Mouse (Mus musculus): ENCODE measurements around the gene Ocln. TPM values are rescaled to one million over a fixed set of nuclear protein-coding genes. Genes with fewer than 3 reads are reported as not detected.

Ocln gene
- polyA plus RNA-seq, 1 experiment: 23.3 TPM

DNA sequence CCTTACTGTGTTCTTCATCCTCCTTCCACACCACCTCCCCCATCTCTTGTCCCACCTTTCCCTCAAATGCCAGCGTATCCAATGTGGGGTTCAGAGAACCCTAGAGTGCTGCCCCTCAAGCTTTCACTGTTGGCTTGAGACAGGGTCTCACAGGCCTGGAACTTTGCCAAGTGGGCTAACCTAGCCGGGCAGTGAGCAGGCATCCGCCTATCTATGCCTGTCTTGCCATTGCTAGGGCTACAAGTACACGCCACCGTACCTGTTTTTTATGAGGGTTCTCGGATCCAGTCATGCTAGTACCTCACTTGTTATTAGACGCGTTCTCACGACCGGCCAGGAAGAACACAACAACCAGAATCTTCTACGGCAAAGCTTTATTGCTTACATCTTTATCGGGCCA, 36.1 kb upstream of the Ocln start:
- WGBS: 71% methylated on average over 12 of the region's 12 CpGs
- TF ChIP-seq POLR2A (IDR thresholded peaks at IDR 0.05; ENCODE audit: low read depth, low read length) (no peak), CTCF (IDR thresholded peaks at IDR 0.05; ENCODE audit: extremely low read depth, insufficient read length, insufficient replicate concordance, low read depth, low read length) (no peak)
- Histone ChIP-seq H3K27ac (ENCODE audit: insufficient read depth, low read depth, low read length) (no peak overlapping the region), H3K27me3 (ENCODE audit: control insufficient read depth, insufficient read depth, low read length) (no peaks in the 10 kb centered on the region), H3K4me1 (ENCODE audit: control insufficient read depth, insufficient read depth, insufficient read length, low read length) (no peaks in the 10 kb centered on the region), H3K4me3 (ENCODE audit: low read depth, low read length) (peak overlapping the region; percentile 45), H3K36me3 (ENCODE audit: control insufficient read depth, insufficient read depth, low read length) (peaks cover 2% of the 10 kb centered on the region; the same call in 1 of the 2 replicates)

DNA sequence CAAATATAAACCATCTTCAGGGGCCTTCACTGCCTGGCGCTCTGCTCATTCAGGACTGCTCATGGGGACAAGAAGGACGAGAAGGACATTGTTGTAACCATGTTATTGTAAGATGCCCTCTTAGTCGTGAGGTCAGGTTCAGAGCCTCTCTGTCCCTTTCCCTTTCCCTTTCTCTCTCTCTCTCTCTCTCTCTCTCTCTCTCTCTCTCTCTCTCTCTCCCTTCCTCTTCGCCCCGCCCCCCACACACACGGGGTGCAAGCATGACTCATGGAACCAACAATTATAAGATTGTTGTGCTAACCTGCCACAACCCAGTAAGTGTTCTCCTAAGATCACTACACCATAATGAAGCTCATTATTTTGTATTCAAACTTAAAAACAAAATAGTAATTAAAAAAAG, 29.6 kb upstream of the Ocln start:
- no peaks in the 10 kb centered on the region for H3K36me3 ChIP-seq (ENCODE audit: control insufficient read depth, insufficient read depth, low read length)
- no peak overlapping the region for H3K4me3 ChIP-seq (ENCODE audit: low read depth, low read length)
- WGBS: 29% methylated on average over 6 of the region's 6 CpGs
- H3K27me3 ChIP-seq (ENCODE audit: control insufficient read depth, insufficient read depth, low read length): no peaks in the 10 kb centered on the region
- TF ChIP-seq POLR2A (IDR thresholded peaks at IDR 0.05; ENCODE audit: low read depth, low read length): no peak
- TF ChIP-seq CTCF (IDR thresholded peaks at IDR 0.05; ENCODE audit: extremely low read depth, insufficient read length, insufficient replicate concordance, low read depth, low read length): no peak
- H3K27ac ChIP-seq (ENCODE audit: insufficient read depth, low read depth, low read length): no peak overlapping the region
- H3K4me1 ChIP-seq (ENCODE audit: control insufficient read depth, insufficient read depth, insufficient read length, low read length): peaks cover 4% of the 10 kb centered on the region; the same call in 1 of the 2 replicates

DNA sequence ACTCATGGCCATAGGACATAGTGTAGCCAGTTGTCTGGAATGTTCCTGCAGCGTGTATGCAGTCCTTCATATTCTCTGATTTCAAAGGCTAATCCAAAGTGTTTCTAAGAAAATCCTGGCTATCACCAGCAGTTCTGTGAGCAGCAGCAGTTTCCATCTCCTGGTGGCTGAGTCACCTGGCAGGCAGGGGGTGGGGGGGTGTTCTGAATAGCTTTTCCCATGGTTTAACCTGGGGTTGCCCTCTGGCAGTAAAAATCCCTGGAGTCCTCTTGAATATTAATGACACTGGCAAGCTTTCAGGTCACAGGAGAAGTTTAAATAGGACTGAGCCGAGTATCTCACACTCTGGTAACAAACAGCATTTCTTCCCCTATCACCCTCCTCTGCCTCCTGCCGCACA, 29.2 kb upstream of the Ocln start:
- Histone ChIP-seq H3K27me3 (ENCODE audit: control insufficient read depth, insufficient read depth, low read length) (no peaks in the 10 kb centered on the region), H3K27ac (ENCODE audit: insufficient read depth, low read depth, low read length) (no peak overlapping the region), H3K4me3 (ENCODE audit: low read depth, low read length) (no peak overlapping the region), H3K4me1 (ENCODE audit: control insufficient read depth, insufficient read depth, insufficient read length, low read length) (peaks cover 4% of the 10 kb centered on the region; the same call in 1 of the 2 replicates), H3K36me3 (ENCODE audit: control insufficient read depth, insufficient read depth, low read length) (no peaks in the 10 kb centered on the region)
- 27% methylated on average over 3 of the region's 3 CpGs for WGBS
- no peak for TF ChIP-seq POLR2A (IDR thresholded peaks at IDR 0.05; ENCODE audit: low read depth, low read length)
- TF ChIP-seq CTCF (IDR thresholded peaks at IDR 0.05; ENCODE audit: extremely low read depth, insufficient read length, insufficient replicate concordance, low read depth, low read length): no peak

DNA sequence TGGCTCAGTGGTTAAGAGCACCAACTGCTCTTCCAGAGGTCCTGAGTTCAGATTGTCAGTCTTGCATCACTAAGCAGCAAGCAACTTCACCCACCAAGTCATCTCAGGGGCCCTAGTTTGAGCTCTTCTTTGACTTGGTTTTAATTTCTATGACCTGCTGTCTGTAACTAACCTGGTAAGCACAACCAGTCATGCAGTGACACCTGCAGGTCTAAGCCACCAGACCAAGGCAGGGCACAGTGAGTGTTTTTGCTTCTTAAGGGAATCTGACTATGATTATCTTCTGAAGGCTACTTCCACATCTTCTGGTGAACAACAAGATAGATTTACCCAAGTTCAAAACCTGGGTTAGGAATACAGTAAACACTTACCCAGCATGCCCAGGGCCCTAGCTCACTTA, 27.4 kb upstream of the Ocln start:
- peaks cover 16% of the 10 kb centered on the region for H3K4me1 ChIP-seq (ENCODE audit: control insufficient read depth, insufficient read depth, insufficient read length, low read length)
- H3K27ac ChIP-seq (ENCODE audit: insufficient read depth, low read depth, low read length): no peak overlapping the region
- H3K27me3 ChIP-seq (ENCODE audit: control insufficient read depth, insufficient read depth, low read length): no peaks in the 10 kb centered on the region
- TF ChIP-seq CTCF (IDR thresholded peaks at IDR 0.05; ENCODE audit: extremely low read depth, insufficient read length, insufficient replicate concordance, low read depth, low read length) (no peak), POLR2A (IDR thresholded peaks at IDR 0.05; ENCODE audit: low read depth, low read length) (no peak)
- no peak overlapping the region for H3K4me3 ChIP-seq (ENCODE audit: low read depth, low read length)
- H3K36me3 ChIP-seq (ENCODE audit: control insufficient read depth, insufficient read depth, low read length): no peaks in the 10 kb centered on the region

DNA sequence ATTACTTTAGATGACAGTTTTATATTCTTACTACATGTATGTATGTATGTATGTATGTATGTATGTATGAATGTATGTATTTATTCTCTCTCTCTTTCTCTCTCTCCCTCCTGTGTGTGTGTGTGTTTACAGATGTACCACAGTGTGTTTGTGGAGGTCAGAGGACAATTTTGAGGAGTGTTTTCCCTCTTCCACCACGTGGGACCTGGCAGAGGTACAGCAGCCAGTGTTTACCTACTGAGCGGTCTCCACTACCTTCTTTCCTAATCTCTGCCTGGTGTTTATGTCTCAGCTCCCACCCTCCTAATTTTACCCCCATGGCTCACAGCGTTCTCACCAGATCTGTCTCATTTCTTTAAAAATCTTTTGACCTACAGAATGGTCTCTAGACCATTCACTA, 26.7 kb upstream of the Ocln start:
- 21% methylated on average over 3 of the region's 3 CpGs for WGBS
- Histone ChIP-seq H3K36me3 (ENCODE audit: control insufficient read depth, insufficient read depth, low read length) (no peaks in the 10 kb centered on the region), H3K4me1 (ENCODE audit: control insufficient read depth, insufficient read depth, insufficient read length, low read length) (peaks cover 16% of the 10 kb centered on the region), H3K27me3 (ENCODE audit: control insufficient read depth, insufficient read depth, low read length) (no peaks in the 10 kb centered on the region), H3K4me3 (ENCODE audit: low read depth, low read length) (no peak overlapping the region), H3K27ac (ENCODE audit: insufficient read depth, low read depth, low read length) (no peak overlapping the region)
- TF ChIP-seq CTCF (IDR thresholded peaks at IDR 0.05; ENCODE audit: extremely low read depth, insufficient read length, insufficient replicate concordance, low read depth, low read length): no peak
- no peak for TF ChIP-seq POLR2A (IDR thresholded peaks at IDR 0.05; ENCODE audit: low read depth, low read length)

DNA sequence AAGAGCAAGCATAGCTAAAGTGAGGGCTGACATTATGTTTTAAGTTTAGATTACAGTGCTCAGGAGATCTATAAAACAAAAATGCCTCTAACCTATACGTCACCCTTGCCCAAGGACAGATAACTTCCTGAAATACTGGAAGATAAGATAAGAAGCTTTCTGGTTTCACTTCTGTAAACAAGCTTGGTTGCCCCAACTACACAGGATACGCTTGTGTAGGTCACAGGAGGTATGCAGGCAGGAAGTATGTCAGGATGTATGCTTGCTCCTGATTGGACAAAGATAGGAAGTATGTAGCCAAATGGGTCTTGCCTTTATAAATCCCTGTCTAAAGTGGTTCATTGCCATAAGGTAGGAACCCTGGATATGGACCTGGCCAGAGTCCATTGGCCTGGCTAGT, 23.4 kb upstream of the Ocln start:
- no peaks in the 10 kb centered on the region for H3K27me3 ChIP-seq (ENCODE audit: control insufficient read depth, insufficient read depth, low read length)
- WGBS: 9% methylated on average over 2 of the region's 2 CpGs

DNA sequence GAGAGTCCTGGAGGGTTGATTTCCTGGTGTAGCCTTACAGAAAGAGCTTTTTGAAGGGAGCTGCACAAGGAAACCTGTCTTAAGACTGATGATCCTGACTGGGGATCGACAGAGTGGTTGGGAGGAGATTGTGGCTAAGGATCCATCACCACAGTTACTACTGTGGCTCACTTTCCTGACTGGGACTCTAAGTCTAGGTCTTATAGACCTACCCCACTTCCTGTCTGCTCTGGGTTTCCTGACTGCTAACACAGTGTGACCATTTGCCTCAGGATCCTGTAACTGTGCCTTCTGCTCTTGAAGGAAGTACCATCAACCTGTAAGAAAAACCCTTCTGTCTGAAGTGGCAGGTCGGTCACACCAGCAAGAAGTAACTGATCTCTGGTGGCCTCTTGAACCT, 18.2 kb upstream of the Ocln start:
- H3K27me3 ChIP-seq (ENCODE audit: control insufficient read depth, insufficient read depth, low read length): no peaks in the 10 kb centered on the region
- TF ChIP-seq POLR2A (IDR thresholded peaks at IDR 0.05; ENCODE audit: low read depth, low read length): no peak
- TF ChIP-seq CTCF (IDR thresholded peaks at IDR 0.05; ENCODE audit: extremely low read depth, insufficient read length, insufficient replicate concordance, low read depth, low read length): no peak
- WGBS: 77% methylated on average over 2 of the region's 2 CpGs
- H3K4me1 ChIP-seq (ENCODE audit: control insufficient read depth, insufficient read depth, insufficient read length, low read length): peaks cover 4% of the 10 kb centered on the region
- H3K27ac ChIP-seq (ENCODE audit: insufficient read depth, low read depth, low read length): no peak overlapping the region
- H3K4me3 ChIP-seq (ENCODE audit: low read depth, low read length): no peak overlapping the region
- H3K36me3 ChIP-seq (ENCODE audit: control insufficient read depth, insufficient read depth, low read length): no peaks in the 10 kb centered on the region

More for the DNA sequence above, 23.4 kb upstream of the Ocln start:
- TF ChIP-seq CTCF (IDR thresholded peaks at IDR 0.05; ENCODE audit: extremely low read depth, insufficient read length, insufficient replicate concordance, low read depth, low read length) (no peak), POLR2A (IDR thresholded peaks at IDR 0.05; ENCODE audit: low read depth, low read length) (no peak)
- H3K36me3 ChIP-seq (ENCODE audit: control insufficient read depth, insufficient read depth, low read length): no peaks in the 10 kb centered on the region
- peak overlapping the region; percentile 63 for H3K27ac ChIP-seq (ENCODE audit: insufficient read depth, low read depth, low read length)
- H3K4me3 ChIP-seq (ENCODE audit: low read depth, low read length): no peak overlapping the region
- H3K4me1 ChIP-seq (ENCODE audit: control insufficient read depth, insufficient read depth, insufficient read length, low read length): peaks cover 16% of the 10 kb centered on the region

DNA sequence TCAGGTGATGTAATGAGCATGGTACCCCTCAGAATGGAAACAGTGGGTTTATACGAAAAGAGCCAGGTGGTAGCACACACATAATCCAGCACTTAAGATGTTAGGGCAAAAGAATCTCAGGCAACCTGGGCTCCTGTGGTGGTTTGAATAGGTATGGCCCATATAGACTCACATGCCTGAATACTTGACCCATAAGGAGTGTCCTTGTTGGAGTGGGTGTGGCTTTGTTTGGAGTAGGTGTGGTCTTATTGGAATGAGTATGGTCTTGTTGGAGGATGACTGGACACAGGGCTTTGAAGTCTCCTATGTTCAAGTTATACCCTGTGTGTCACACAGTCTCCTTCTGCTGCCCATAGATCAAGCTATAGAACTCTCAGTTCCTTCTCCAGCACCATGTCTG, 15.8 kb upstream of the Ocln start:
- no peak overlapping the region for H3K27ac ChIP-seq (ENCODE audit: insufficient read depth, low read depth, low read length)
- H3K36me3 ChIP-seq (ENCODE audit: control insufficient read depth, insufficient read depth, low read length): no peaks in the 10 kb centered on the region
- H3K4me3 ChIP-seq (ENCODE audit: low read depth, low read length): no peak overlapping the region
- no peaks in the 10 kb centered on the region for H3K4me1 ChIP-seq (ENCODE audit: control insufficient read depth, insufficient read depth, insufficient read length, low read length)
- WGBS: 100% methylated on average over 1 of the region's 1 CpGs
- TF ChIP-seq CTCF (IDR thresholded peaks at IDR 0.05; ENCODE audit: extremely low read depth, insufficient read length, insufficient replicate concordance, low read depth, low read length): no peak
- TF ChIP-seq POLR2A (IDR thresholded peaks at IDR 0.05; ENCODE audit: low read depth, low read length): no peak
- no peaks in the 10 kb centered on the region for H3K27me3 ChIP-seq (ENCODE audit: control insufficient read depth, insufficient read depth, low read length)

Data from small intestine, adult 2 months (tissue).